Mouse (Mus musculus) erythroblast, adult 5-6 weeks (primary cell): ENCODE measurements around the gene Elfn1. TPM values are rescaled to one million over a fixed set of nuclear protein-coding genes. Genes with fewer than 3 reads are reported as not detected.
A peak's percentile ranks its signal among the peaks of the same experiment; 100 is the strongest.

Experiments used
- ATAC-seq: replicated peaks from 2 replicates; pipeline ENCODE4 v1.8.0; 2016; ENCODE audit warnings: moderate number of reproducible peaks, mild to moderate bottlenecking, moderate TSS enrichment, inconsistent platforms; ENCODE audit not compliant: poor library complexity, low FRiP score, severe bottlenecking
- total RNA-seq, 2 experiments: library from RNA; stranded (forward) in 1 of 2; stranded (reverse) in 1 of 2; fragments of 150-400 nt in 1 of 2; fragments of 200-764, 138-1000 nt in 1 of 2; gene quantifications; 2 replicates each; pipeline versions ENCODE4 v1.2.3 to v1.2.4; 2015 to 2017; ENCODE audit warnings: low replicate concordance in 2 of 2

Elfn1 gene
- total RNA-seq, 2 experiments from 2014 or later = not detected

DNA sequence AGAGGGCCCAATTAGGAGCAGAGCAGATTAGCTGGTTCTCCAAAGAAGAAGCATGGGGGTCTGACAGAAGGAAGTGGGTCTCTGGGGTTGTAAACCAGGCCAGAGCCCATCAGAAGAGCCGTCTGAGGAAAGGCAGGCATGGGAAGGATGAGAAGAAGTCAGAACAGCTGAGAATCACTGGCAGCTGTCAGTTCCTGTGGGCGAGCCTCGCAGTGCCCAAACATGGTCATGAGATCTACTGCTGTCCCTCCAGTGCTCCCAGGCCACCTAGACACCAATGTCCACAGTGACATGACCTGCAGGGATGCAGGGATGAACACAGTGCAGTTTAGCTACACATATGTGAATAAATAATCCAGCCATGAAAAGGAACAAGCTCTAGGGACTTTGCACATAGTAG is 102.7 kb downstream of the Elfn1 start:
- no peak for ATAC-seq

- peak; percentile 82 for ATAC-seq
These were observed 104.7 kb downstream of the Elfn1 start for GRCm38 (mm10) chr5:140012286-140012967.

DNA sequence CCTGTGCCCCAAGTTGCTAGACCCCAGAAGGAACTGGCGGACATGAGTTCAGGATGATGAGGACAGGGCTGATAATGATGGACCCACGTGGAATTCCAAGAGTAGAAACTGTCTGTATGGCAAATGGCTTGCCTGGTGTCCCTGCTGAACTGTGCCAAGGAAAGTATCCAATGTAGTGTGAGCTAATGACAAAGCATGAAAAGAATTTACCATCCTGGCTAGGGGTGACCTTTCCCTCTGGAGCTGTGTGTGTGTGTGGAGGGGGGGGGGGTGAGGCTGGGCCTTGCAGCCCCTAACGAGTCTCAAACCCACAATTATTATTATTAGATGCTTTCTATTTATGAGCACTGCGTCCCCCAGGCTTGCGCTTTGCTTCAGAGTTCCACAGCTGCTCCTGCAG is 105.9 kb downstream of the Elfn1 start:
- no peak for ATAC-seq

GRCm38 (mm10) chr5:140016896-140017295 is 109.2 kb downstream of the Elfn1 start:
- ATAC-seq = no peak

- no peak for ATAC-seq
These were observed 111.0 kb downstream of the Elfn1 start for GRCm38 (mm10) chr5:140018780-140019179.

- ATAC-seq = no peak
These were observed 111.9 kb downstream of the Elfn1 start for GRCm38 (mm10) chr5:140019616-140020015.

GRCm38 (mm10) chr5:140021755-140022154 is 114.0 kb downstream of the Elfn1 start:
- no peak for ATAC-seq

- no peak for ATAC-seq
These were observed 115.1 kb downstream of the Elfn1 start for GRCm38 (mm10) chr5:140022861-140023260.

- ATAC-seq = peak; percentile 92
These were observed 116.3 kb downstream of the Elfn1 start for GRCm38 (mm10) chr5:140023941-140024500.

Other genes with a start within 250 kb of the Elfn1 start
- gene Micall2, start 171.6 kb upstream of the Elfn1 start, total RNA-seq (2015; ENCODE audit: low replicate concordance) = 9.0 and 11.1 TPM in 2 replicates
- gene Micall2, start 171.6 kb upstream of the Elfn1 start, total RNA-seq (2017; ENCODE audit: low replicate concordance) = 12.2 and 21.9 TPM in 2 replicates
- gene Ints1, start 132.3 kb upstream of the Elfn1 start, total RNA-seq (2015; ENCODE audit: low replicate concordance) = 21.3 and 30.7 TPM in 2 replicates
- 10.9 and 28.0 TPM in 2 replicates for gene Ints1, start 132.3 kb upstream of the Elfn1 start, total RNA-seq (2017; ENCODE audit: low replicate concordance)
- 72.4 and 83.0 TPM in 2 replicates for gene Mafk, start 116.4 kb upstream of the Elfn1 start, total RNA-seq (2015; ENCODE audit: low replicate concordance)
- 147 and 218 TPM in 2 replicates for gene Mafk, start 116.4 kb upstream of the Elfn1 start, total RNA-seq (2017; ENCODE audit: low replicate concordance)
- not detected in 2 replicates for gene Tmem184a, start 88.0 kb upstream of the Elfn1 start, total RNA-seq (2015; ENCODE audit: low replicate concordance)
- 0.14 TPM in 1 of 2 replicates, not detected in the other for gene Tmem184a, start 88.0 kb upstream of the Elfn1 start, total RNA-seq (2017; ENCODE audit: low replicate concordance)
- gene Gm26938, start 81.5 kb upstream of the Elfn1 start, total RNA-seq (2015; ENCODE audit: low replicate concordance) = not detected in 2 replicates
- not detected in 2 replicates for gene Gm26938, start 81.5 kb upstream of the Elfn1 start, total RNA-seq (2017; ENCODE audit: low replicate concordance)
- gene Psmg3, start 81.1 kb upstream of the Elfn1 start, total RNA-seq (2015; ENCODE audit: low replicate concordance) = 4.0 and 6.0 TPM in 2 replicates
- gene Psmg3, start 81.1 kb upstream of the Elfn1 start, total RNA-seq (2017; ENCODE audit: low replicate concordance) = 4.3 and 6.1 TPM in 2 replicates